Mouse (Mus musculus): ENCODE measurements around the gene Strap. TPM values are rescaled to one million over a fixed set of nuclear protein-coding genes. Genes with fewer than 3 reads are reported as not detected.

Gene Strap
- total RNA-seq, 2 experiments from 2014 or later = 131 TPM

DNA sequence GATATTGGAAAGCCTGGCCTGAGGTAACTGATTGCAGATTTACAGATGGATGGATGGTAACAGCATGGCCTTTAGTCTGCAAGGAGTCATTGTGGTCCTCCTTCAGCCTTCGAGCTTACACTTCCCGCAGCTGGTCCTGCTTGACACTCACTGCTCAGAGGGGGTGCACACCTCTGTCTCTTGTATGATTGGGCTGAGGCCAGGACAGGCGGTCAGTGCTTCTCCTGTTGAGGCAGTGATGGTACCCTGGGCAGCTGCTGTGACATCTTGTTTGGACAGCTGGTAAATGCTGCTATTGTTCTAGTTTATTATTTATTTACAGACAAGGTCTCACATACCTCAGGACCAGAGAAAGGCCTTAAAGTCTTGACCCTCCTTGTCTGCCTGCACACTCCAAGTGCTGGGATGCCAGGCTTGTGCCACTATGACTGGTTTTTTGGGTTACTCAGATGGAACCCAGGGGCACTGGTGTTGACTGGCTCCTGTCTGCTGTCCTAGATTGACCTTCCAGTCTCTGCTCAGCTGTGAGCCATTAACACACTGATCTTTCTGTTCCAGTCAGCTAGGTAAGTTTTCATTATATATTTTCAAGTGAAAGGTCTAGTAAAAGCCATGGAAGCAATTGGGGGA is 36.9 kb downstream of the Strap start:
- intact Hi-C loops (cut with DNase I) = no loop called here
- DNase-seq (ENCODE audit: extremely low spot score in 1 of 2, low spot score in 2 of 2) = no peak

GRCm38 (mm10) chr6:137772918-137773636 is 38.2 kb downstream of the Strap start:
- no peak for DNase-seq (ENCODE audit: extremely low spot score in 1 of 2, low spot score in 2 of 2)
- intact Hi-C loops (cut with DNase I) = no loop called here

DNA sequence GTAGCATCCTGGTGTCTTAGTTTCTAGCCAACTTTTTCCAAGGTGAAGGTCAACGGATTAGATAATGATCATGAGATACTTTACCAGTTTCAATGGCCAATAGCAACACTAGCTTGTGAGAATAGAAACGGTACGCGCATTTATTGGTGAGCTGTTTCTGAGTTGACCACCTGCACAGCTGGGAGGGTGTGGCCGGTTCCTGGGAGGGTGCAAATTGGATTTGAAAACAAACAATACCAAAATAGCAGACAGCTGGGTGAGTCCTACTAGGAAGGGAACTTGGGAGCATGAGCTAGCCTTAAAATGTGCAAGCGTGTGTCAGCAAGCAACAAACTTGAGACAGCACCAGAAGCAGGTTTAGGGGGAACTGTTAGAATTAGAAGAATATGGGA is 38.8 kb downstream of the Strap start:
- DNase-seq (ENCODE audit: extremely low spot score in 1 of 2, low spot score in 2 of 2) = no peak
- intact Hi-C loops (cut with DNase I) = no loop called here

DNA sequence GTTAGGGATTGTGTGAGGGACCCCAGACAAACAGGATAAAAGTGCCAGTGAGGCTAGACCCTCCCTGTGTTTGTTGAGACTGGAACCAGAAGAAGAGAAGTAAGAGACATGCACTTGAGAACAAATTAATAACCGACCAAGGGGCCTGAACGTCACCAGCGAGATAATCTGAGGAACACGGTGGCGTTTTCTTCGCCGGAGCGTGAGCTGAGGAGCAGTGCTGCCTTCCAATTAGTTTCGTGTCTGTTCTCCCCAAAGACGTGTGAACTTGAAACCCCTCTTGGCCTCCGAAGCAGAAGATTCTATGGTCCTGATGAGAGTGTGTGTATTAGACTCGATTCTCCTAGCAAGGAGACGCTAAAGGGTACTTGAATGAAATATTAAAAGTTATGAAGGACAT is 39.3 kb downstream of the Strap start:
- intact Hi-C loops (cut with DNase I) = no loop called here
- DNase-seq (ENCODE audit: extremely low spot score in 1 of 2, low spot score in 2 of 2) = no peak

GRCm38 (mm10) chr6:137775159-137775558 is 40.3 kb downstream of the Strap start:
- DNase-seq (ENCODE audit: extremely low spot score in 1 of 2, low spot score in 2 of 2) = no peak
- intact Hi-C loops (cut with DNase I) = no loop called here

DNA sequence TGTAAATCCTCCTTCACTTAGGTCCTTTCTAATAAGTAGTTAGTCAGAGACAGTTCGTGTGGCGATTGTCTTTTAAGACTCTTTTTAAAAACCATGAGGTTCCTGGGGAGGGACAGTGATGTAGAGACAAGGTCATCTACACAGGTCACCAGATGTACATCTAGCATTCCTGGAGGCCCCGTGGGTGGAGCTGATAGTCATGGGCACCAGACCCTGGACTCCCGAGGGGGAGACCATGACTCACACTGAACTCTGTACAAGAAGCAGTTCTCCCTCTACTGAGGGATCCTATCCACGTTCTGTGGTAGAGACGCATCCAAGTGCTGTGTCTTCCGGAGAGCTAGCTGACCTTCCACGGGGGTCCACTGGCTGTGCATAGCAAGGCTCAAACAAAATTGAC is 42.1 kb downstream of the Strap start:
- intact Hi-C loops (cut with DNase I) = no loop called here

GRCm38 (mm10) chr6:137783899-137784637 is 49.2 kb downstream of the Strap start:
- intact Hi-C loops (cut with DNase I) = no loop called here
- DNase-seq (ENCODE audit: extremely low spot score in 1 of 2, low spot score in 2 of 2) = no peak

More for the DNA sequence above, 42.1 kb downstream of the Strap start:
- no peak for DNase-seq (ENCODE audit: extremely low spot score in 1 of 2, low spot score in 2 of 2)

DNA sequence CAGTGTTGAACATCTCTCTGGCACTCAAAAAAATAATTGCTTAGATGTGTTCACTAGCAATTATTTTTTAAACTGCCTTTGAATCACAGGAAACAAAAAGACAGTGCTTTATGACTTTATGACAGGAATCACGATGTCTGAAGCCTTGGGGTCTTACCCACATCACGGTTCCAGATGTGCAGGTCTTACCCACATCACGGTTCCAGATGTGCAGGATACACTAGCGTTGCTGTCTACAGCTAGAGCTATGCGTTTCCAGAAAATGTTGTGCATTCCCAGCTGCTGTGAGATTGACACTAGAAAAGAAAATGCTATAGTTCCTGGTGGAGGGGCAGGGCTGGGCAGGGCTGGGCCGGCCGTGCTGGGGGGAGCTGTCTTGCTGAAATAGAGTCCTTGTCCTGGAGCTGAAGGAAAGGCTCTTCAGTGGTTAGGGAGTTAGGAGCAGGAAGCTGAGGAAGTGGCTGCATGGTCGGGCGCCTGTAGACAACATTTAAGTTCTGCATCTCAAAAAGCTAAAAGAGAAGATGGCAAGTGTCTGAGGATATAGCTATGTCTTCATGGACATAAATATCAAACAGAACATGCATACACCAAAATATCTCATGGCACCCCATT is 54.2 kb downstream of the Strap start:
- intact Hi-C loops (cut with DNase I) = no loop called here
- no peak for DNase-seq (ENCODE audit: extremely low spot score in 1 of 2, low spot score in 2 of 2)

- intact Hi-C loops (cut with DNase I) = loop anchor here (10.0 kb wide), 1 partner anchor 375 kb away; no protein-coding TSS in a partner anchor
- no peak for DNase-seq (ENCODE audit: extremely low spot score in 1 of 2, low spot score in 2 of 2)
Observed at GRCm38 (mm10) chr6:137789658-137790057, 54.8 kb downstream of the Strap start.

- intact Hi-C loops (cut with DNase I) = loop anchor here (10.0 kb wide), 1 partner anchor 369 kb away; no protein-coding TSS in a partner anchor
- no peak for DNase-seq (ENCODE audit: extremely low spot score in 1 of 2, low spot score in 2 of 2)
Observed at GRCm38 (mm10) chr6:137795494-137795893, 60.6 kb downstream of the Strap start.

DNA sequence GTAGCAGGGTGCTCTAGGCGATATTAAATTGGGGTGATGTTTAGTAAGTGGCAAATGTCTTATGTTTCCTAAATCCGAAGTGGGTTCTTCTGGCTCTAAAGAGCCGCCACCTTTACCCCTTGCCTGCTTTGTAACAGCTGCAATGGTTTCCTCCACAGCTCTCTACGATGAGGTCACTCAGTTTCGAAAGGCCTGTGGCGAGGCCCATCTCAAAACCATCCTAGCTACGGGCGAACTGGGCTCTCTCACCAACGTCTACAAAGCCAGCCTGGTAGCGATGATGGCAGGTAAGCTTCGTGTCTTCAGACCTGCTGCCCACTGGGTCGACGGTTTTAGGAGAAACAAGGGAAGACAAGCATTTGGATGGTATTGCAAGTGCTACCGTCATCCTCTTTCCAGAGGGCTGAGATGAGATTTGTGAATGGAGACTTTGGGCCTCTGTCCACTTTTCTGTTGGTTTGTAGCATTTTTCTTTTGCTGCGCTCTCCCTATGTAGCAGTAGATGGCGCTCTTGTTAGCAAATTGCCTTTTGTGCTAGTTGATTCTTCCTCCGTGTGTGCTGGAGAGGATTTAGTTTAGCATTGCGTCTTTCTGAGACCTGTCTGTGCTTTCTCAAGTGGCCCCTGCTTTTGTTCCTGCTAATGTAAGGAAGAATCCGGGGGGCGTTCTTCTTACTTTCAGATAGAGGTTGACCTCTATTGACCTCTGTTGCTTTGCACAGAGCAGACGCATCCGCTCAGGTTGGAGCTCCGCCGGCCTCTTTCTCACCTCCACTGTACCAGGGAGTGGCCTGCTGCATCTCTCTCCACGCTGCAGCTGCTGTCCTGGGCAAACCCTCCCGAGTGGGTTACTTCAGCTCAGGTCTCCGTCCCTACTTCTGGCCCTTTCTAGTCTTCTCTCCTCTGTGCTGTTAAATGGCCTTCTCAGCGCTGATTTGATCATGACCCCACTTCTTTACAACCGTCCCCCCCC is 62.0 kb downstream of the Strap start:
- DNase-seq (ENCODE audit: extremely low spot score in 1 of 2, low spot score in 2 of 2) = peak in 1 of 2 experiments; percentile 53
- intact Hi-C loops (cut with DNase I) = loop anchor here (10.0 kb wide), 1 partner anchor 368 kb away; no protein-coding TSS in a partner anchor

DNA sequence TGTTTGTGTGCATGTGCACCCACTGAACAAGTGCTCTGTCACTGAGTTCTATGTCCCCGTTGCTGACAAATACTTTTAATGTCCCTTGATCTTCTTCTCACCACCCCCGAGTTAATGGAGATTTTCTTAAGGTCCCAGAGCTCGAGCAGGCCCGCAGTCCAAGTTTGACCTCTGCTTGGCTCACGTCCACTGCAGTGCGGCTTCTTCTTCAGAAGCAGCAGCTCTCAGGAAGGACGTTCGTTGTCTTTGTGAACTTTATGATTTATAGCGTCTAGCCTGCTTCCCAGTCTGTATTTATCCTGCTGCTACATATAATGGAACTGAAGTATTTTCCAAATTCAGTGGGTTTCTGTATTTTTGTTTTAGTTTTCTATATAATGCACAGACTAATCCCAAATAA is 64.4 kb downstream of the Strap start:
- DNase-seq (ENCODE audit: extremely low spot score in 1 of 2, low spot score in 2 of 2) = no peak
- intact Hi-C loops (cut with DNase I) = loop anchor here (10.0 kb wide), 1 partner anchor 366 kb away; no protein-coding TSS in a partner anchor

Other genes with a start within 250 kb of the Strap start
- gene Eps8, start 80.2 kb upstream of the Strap start, total RNA-seq (2021) = 10 to 100 TPM; 35.4 to 41.4 TPM
- gene Dera, start 19.5 kb downstream of the Strap start, total RNA-seq (2021) = 10 to 100 TPM; 10.9 to 13.7 TPM